In the genomic region with DNA sequence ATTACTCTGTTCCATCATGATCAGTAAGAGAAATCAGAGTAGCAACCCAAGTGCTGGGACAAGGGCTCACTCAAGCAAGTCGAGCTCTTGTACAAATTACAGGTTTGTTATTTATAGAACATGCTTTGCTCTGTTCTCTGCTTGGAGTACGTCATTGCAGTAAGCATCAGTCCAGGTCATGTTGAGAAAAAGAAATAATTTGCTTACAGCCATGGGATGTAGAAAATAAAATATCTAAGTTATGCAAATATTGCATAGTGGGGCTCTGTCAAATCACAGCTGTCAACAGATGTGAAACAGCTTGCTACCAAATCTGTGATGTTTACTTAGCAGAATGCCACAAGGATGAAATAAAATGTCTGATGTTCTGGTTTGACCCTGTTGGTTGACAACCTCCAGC, we compare ENCODE assay signal across 24 mouse cellular contexts.
"Had no signal": no experiment of that assay in that cellular context is flagged by ENCODE, and none has a peak within 500 bp of the region (broad histone marks: within the 10 kb centered on the region; RNA-seq: fewer than 3 reads in every experiment).

No protein-coding gene starts in this region.

- H3K27me3 ChIP-seq: heart, embryonic 12.5 days; hindbrain, embryonic 12.5 days; intestine, embryonic 15.5 days; limb, embryonic 13.5 days had no signal

- H3K4me2 ChIP-seq: heart, embryonic 12.5 days; hindbrain, embryonic 12.5 days; hindbrain, embryonic 14.5 days; intestine, embryonic 15.5 days; limb, embryonic 13.5 days had no signal

- DNase-seq: gastrocnemius, adult 2 months; gastrocnemius, postnatal 10 days; gastrocnemius, postnatal 25 days; heart, adult 18-20 months; heart, postnatal 10 days; heart, postnatal 4 days; kidney, adult 18-20 months; kidney, adult 8-10 months; kidney, postnatal 10 days; kidney, postnatal 25 days; layer of hippocampus, adult 9-11 months; layer of hippocampus, postnatal 36 days; left cerebral cortex, postnatal 4 days had no signal

- H3K9me3 ChIP-seq: heart, embryonic 10.5 days; heart, embryonic 12.5 days; hindbrain, embryonic 10.5 days; hindbrain, embryonic 12.5 days; intestine, embryonic 15.5 days; limb, embryonic 13.5 days had no signal

- H3K4me1 ChIP-seq: heart, embryonic 10.5 days; heart, embryonic 12.5 days; hindbrain, embryonic 10.5 days; hindbrain, embryonic 12.5 days; intestine, embryonic 15.5 days; limb, embryonic 13.5 days had no signal

- ATAC-seq: forebrain, embryonic 16.5 days; hindbrain, embryonic 16.5 days; inflammation-experienced regulatory T-cells, adult 6 months; intestine, embryonic 15.5 days; intestine, postnatal 0 days had no signal

- H3K36me3 ChIP-seq: heart, embryonic 10.5 days; heart, embryonic 12.5 days; hindbrain, embryonic 10.5 days; hindbrain, embryonic 12.5 days; intestine, embryonic 15.5 days; limb, embryonic 13.5 days had no signal

- H3K27ac ChIP-seq: gastrocnemius, adult 2 months; heart, embryonic 10.5 days; hindbrain, embryonic 10.5 days; hindbrain, embryonic 12.5 days; hindbrain, embryonic 14.5 days; intestine, embryonic 15.5 days; limb, embryonic 13.5 days had no signal

- H3K9ac ChIP-seq: heart, embryonic 12.5 days; hindbrain, embryonic 12.5 days; hindbrain, embryonic 14.5 days; intestine, embryonic 15.5 days; limb, embryonic 13.5 days had no signal

- H3K4me3 ChIP-seq: gastrocnemius, adult 2 months; heart, embryonic 10.5 days; heart, embryonic 12.5 days; hindbrain, embryonic 10.5 days; hindbrain, embryonic 12.5 days; intestine, embryonic 15.5 days; limb, embryonic 13.5 days had no signal
